Comparison of ENCODE assay signal across 10 mouse cellular contexts in genomic region chr14:24655580-24655979, GRCm38 (mm10).
A peak's percentile ranks its signal among the peaks of the same experiment; 100 is the strongest.
DNase-seq lines count a peak whose midpoint lies in the region; ATAC-seq and TF ChIP-seq lines count a peak whose summit lies in the region.
"Had no signal": no experiment of that assay in that cellular context is flagged by ENCODE, and none has a peak within 500 bp of the region (broad histone marks: within the 10 kb centered on the region; RNA-seq: fewer than 3 reads in every experiment).

No protein-coding gene starts in this region.

- H3K4me2 ChIP-seq in lung, postnatal 0 days (replicated peaks; ENCODE audit: low read depth, low read length): no peak overlapping the region

- no peaks in the 10 kb centered on the region for H3K4me1 ChIP-seq in lung, postnatal 0 days (ENCODE audit: insufficient read depth, low read depth, low read length)

- H3K9me3 ChIP-seq in lung, postnatal 0 days (ENCODE audit: low read length): no peaks in the 10 kb centered on the region

- no peak overlapping the region for H3K27ac ChIP-seq in lung, postnatal 0 days (ENCODE audit: low read length)
- no peak overlapping the region for H3K27ac ChIP-seq in left cerebral cortex, adult 2 months

- H3K4me3 ChIP-seq in lung, postnatal 0 days (ENCODE audit: low read depth, low read length): no peak overlapping the region
- H3K4me3 ChIP-seq in left cerebral cortex, adult 2 months: no peak overlapping the region

- no peak for DNase-seq in frontal cortex, postnatal 25 days (ENCODE audit: low spot score in 2 of 2)
- peak; percentile 24 for DNase-seq in right cerebral cortex, postnatal 14 days
- no peak for DNase-seq in right cerebral cortex, postnatal 25 days
- peak; percentile 52 for DNase-seq in lung, postnatal 0 days (ENCODE audit: low spot score)
- no peak for DNase-seq in left cerebral cortex, adult 2 months (ENCODE audit: extremely low spot score in 1 of 2, low spot score in 2 of 2)
- DNase-seq: thymus, postnatal 14 days had no signal

- peak; percentile 13; the same call in 1 of the 2 replicates for ATAC-seq in frontal cortex, adult (ENCODE audit: low TSS enrichment)
- peak; percentile 75 for ATAC-seq in lung, postnatal 0 days
- ATAC-seq in monocyte, adult 5-6 weeks (replicated peaks; ENCODE audit: insufficient number of reproducible peaks, low FRiP score, low TSS enrichment, poor library complexity, severe bottlenecking): no peak
- no peak for ATAC-seq in megakaryocyte progenitor cell, adult 5-6 weeks (replicated peaks; ENCODE audit: poor library complexity)
- ATAC-seq: CD4-positive, CD25-positive, alpha-beta regulatory T cell, adult 4 months had no signal

- intact Hi-C loops in left cerebral cortex, adult 2 months (cut with DNase I): no loop called here

- no peak for TF ChIP-seq EP300 in lung, postnatal 0 days (IDR thresholded peaks at IDR 0.05)

- no peaks in the 10 kb centered on the region for H3K27me3 ChIP-seq in lung, postnatal 0 days (replicated peaks; ENCODE audit: insufficient read depth, low read length)

- TF ChIP-seq CTCF in lung, postnatal 0 days (IDR thresholded peaks at IDR 0.05): no peak
- TF ChIP-seq CTCF in left cerebral cortex, adult 2 months (IDR thresholded peaks at IDR 0.05): no peak

- 30% methylated on average over 9 of the region's 9 CpGs for WGBS in lung, postnatal 0 days

- H3K9ac ChIP-seq in lung, postnatal 0 days (replicated peaks; ENCODE audit: low read depth): no peak overlapping the region

- H3K36me3 ChIP-seq in lung, postnatal 0 days (ENCODE audit: insufficient read depth, low read length): no peaks in the 10 kb centered on the region

Comparison
In these comparisons a context has a peak if more than half of its experiments do, and no peak if none do; other contexts are left out.
1. DNase-seq: peak in right cerebral cortex, postnatal 14 days (single experiment) and lung, postnatal 0 days (single experiment); none in frontal cortex, postnatal 25 days (0 of 2), right cerebral cortex, postnatal 25 days (single experiment) and left cerebral cortex, adult 2 months (0 of 2).
2. ATAC-seq: peak in frontal cortex, adult (single experiment) and lung, postnatal 0 days (single experiment); none in monocyte, adult 5-6 weeks (single experiment) and megakaryocyte progenitor cell, adult 5-6 weeks (single experiment).